Mouse (Mus musculus): Measurements from ENCODE around the gene C130026I21Rik. TPM values are rescaled to one million over a fixed set of nuclear protein-coding genes. Genes with fewer than 3 reads are reported as not detected.
"Not testable (repeated sequence)": the region's sequence is repeated elsewhere in the genome, so short reads cannot be mapped to it uniquely, and the experiment has no call there.

The C130026I21Rik gene
- 1 to 10 TPM in 1 of 2 experiments, not detected in 1; 1.2 TPM for total RNA-seq (2021)

DNA sequence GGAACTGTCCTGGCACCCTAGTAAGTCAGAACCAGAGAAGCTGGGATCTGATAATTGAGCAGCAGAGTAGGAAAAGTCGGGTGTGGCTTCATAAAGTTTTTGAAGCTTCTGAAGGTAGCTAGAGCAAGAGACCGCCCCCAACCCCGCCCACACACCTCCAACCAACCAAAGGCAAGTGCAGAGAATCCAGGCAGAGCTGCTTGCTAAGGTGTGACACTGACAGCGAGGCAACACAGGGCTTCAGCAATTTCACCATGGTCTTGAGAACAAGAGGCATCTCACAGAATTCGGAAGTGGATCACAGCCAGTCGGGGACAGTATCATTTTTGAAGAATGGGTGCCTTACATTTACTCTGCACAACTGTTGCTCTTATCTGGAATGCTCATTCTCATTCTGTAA, at the start of gene C130026I21Rik:
C130026I21Rik (minus strand) TSS at position 101 of the 400 bp plus-strand sequence.
- DNase-seq, result not testable (repeated sequence)

- peak in 1 of 2 experiments; percentile 5 for DNase-seq
Observed at GRCm38 (mm10) chr1:85287063-85287462, 16.7 kb upstream of the C130026I21Rik start.

- not testable (repeated sequence) for DNase-seq
Observed at GRCm38 (mm10) chr1:85276421-85276820, 6.1 kb upstream of the C130026I21Rik start.

DNA sequence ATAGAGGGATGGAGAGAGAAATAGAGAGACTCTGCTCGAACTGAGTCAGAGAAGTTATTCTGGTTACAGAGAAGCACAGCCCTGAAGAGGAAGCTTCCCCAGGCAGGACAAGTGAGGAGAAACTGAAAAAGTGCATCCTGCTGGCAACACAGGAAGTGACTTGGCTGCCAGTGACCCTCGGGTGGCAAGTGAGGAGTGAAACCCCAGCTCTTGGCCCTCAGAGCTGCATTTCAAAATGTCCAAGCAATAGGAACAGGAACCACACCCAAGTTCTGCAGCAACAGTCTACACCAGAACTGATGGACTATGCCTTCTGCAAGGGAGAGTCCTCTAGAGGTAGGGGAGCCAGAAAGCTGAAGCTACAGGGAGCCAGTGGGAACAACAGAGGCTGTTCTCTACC, 11.7 kb downstream of the C130026I21Rik start:
- DNase-seq, result not testable (repeated sequence)

DNA sequence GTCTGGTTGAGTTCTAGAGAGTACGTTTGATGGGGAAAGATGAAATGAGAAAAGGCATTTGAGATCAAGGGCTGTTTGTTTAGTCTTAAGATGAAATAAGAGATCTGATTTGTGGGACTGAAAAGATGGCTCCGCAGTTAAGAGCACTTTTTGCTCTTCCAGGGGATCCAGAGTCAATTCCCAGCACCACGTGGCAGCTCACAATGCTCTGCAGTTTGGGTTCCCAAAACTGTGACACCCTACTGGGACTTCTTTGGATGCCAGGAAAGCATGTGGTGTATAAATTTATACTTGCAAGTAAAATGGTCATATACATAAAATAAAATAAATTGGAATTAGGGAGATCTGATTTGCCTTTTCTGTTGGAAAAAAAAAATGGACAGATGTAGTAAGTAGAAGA, 15.1 kb downstream of the C130026I21Rik start:
- not testable (repeated sequence) for DNase-seq

DNA sequence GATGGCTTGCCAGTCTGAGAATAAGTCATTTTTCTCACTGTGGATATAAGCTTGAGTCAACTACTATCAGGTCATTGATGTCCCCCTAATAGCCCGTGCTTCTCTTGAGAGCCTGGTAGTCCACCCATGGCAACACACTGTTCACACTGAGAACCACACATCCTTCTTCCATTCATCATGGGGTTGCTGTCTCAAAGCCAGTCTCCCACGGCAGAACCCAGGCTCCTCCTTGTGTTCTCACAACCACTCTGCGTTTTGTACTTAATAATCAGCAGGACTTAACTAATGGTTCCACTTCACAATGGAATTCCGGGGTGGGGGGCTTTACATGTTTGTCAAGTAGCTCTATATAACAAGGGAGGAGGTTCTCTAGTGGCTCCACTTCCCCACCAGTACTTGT, 19.2 kb downstream of the C130026I21Rik start:
- DNase-seq, result not testable (repeated sequence)

GRCm38 (mm10) chr1:85248985-85249384, 21.4 kb downstream of the C130026I21Rik start:
- DNase-seq, result not testable (repeated sequence)

DNA sequence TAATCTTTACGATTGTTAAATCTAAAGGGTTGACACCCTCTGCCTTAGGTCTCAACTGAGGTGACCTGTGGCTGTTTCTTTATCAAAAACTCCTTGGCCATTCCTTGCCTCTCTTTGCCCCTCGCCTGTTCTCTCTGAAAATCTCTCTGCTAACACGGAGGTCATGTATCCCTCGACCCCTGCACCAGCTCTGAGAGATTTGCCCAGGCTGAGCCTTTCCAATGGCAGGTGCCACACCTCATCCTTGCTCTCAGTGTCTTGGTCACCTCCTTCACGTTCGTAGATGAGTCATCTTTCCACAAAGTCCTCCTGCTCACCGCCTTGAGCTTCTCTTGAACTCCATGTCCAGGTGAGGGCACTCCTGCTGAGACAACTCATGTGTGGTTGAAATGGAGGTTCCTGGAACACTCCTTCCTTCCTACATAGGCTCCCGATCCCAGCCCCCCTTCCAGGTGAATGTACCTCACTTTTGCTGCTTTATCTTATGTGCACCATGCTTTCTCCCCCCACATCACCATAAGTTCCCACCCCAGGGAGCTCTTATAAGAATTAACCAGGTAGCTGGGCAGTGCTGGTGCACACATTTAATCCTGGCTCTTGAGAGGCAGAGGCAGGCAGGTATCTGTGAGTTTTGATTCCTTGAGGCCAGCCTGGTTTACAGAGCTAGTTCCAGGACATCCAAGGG, 23.4 kb downstream of the C130026I21Rik start:
- DNase-seq, result not testable (repeated sequence)

DNA sequence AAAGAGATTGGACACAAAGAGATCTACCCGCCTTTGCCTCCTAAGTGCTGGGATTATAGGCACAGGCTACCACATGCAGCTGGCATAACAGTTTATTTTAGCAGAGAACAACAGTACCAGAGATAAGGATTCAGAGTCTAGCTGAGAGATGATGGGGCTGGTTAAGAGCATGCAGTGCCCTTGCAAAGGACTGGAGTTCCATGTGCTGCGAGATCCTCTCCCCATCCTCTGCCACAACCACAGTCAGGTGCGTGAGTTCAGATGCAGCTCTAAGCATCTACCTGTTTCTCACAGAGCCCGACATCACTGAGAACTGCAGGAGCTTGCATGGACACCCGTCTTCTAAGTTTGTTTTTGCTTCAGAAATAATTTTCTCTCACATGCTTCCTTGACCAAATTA, 24.1 kb downstream of the C130026I21Rik start:
- DNase-seq, result not testable (repeated sequence)

DNA sequence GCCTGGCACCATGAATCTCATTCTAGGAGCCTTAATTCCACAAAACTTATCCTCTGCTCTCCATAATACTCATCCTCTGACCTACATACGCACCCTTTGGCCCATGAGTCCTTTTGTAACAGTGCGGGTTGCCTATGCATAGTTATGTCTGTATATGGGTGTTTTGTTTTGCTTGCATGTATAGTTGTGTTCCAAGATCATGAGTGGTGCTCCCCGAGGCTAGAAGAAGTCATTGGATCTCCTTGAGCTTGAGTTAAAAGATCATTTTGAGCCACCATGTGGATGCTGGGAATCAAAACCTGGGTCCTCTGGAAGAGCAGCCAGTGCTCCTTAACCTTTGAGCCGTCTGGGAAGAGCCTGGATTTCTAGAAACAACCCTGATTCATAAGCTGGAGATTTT, 25.4 kb downstream of the C130026I21Rik start:
- not testable (repeated sequence) for DNase-seq

DNA sequence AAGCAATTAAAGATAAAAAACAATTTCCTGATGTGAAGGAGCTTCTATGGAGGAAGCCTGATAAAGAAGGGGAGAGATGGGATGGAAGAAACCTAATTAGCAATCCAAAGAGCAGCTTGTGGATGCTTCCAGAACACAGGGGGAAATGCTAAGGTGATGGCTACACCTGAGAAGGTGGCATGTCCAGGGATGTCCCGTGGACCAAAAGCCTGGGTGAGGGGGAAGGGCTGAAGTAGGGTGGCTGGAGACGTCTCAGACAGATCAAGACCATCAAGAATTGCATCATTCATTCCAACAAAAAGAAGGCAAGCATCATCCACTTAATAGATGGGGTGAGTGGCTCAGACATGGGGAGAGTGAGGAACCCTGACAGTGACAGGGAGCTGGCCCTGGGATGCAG, 27.3 kb downstream of the C130026I21Rik start:
- DNase-seq, result not testable (repeated sequence)

GRCm38 (mm10) chr1:85239018-85239775, 31.2 kb downstream of the C130026I21Rik start:
- DNase-seq, result not testable (repeated sequence)

DNA sequence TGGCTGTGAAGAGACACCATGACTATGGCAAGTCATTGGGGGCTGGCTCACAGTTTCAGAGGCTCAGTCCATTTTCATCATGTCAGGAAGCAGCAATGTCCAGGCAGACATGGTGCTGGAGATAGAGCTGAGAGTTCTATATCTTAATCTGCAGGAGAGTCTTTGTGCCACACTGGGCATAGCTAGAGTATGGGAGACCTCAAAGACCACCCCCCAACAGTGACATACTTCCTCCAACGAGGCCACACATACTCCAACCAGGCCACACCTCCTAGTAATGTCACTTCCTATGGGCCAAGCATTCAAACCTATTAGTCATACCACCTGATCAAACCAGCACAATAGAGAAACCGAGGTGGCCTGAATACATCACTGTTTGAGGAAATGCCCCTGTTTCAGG, 63.8 kb downstream of the C130026I21Rik start:
- DNase-seq, result not testable (repeated sequence)

GRCm38 (mm10) chr1:85199523-85199922, 70.8 kb downstream of the C130026I21Rik start:
- DNase-seq, result not testable (repeated sequence)

GRCm38 (mm10) chr1:85198647-85199350, 71.6 kb downstream of the C130026I21Rik start:
- not testable (repeated sequence) for DNase-seq

DNA sequence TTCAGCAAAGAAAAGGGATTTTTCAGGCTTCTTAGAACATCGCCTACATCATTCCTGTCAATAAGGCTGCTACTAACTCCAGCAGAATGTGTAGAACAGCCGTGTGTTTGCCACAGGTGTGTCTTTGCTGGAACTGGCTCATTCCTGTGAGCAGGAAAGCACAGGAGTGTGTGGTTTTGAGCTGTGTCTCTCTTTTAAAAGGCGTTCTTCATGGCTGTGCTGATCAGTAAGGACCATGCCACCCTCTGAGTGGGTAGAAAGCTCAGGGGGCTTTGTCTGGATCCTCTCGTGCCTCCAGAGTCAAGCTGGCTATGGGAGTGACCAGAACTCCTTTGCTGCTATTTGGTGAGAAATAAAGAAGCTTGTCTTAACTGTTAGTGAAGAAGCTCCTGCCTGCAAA, 73.6 kb downstream of the C130026I21Rik start:
- not testable (repeated sequence) for DNase-seq

- not testable (repeated sequence) for DNase-seq
Observed at GRCm38 (mm10) chr1:85193761-85194160, 76.6 kb downstream of the C130026I21Rik start.

DNA sequence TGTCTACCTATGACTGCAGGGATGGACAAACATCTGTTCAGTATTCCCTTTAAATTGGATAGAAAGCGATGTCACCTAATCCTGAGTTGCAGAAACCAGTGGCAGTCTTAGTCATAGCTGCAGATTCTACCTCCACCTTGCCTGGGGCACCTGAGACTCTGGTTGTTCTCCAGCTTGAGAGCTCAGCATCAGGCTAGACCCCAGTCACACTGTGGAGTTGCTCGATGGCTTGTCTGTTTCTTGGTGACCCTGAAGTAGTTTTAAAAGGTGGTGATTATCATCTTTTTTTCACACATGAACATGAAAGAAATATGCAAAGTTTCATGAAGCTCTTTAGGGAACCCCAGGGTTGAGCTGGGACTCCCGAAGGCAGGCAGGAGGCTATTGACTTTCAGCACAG, 88.4 kb downstream of the C130026I21Rik start:
- not testable (repeated sequence) for DNase-seq

DNA sequence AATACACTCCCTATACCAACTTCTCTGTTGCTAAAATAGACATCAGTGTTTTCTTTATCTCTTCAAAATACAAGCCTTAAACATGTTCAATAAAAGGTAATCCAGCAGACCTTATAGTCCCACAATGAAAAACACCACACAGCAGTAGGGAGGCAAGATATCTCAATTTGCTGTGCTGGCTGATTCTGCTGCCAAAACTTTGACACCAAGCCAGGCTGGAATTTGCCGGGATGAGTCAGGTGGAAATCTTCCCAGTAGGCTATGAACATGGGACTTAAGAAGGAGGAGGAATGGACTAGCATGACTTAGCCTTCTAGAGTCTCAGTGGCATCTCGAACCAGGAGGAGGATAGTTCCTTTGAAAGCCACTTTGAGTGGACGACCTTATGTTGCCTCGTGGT, 91.4 kb downstream of the C130026I21Rik start:
- not testable (repeated sequence) for DNase-seq

GRCm38 (mm10) chr1:85162841-85163240, 107.5 kb downstream of the C130026I21Rik start:
- DNase-seq, result not testable (repeated sequence)

- not testable (repeated sequence) for DNase-seq
Observed at GRCm38 (mm10) chr1:85155151-85155550, 115.2 kb downstream of the C130026I21Rik start.

- DNase-seq, result not testable (repeated sequence)
Observed at GRCm38 (mm10) chr1:85133671-85134070, 136.7 kb downstream of the C130026I21Rik start.

- not testable (repeated sequence) for DNase-seq
Observed at GRCm38 (mm10) chr1:85121841-85122240, 148.5 kb downstream of the C130026I21Rik start.

Measured in layer of hippocampus, postnatal 36 days (tissue).